Mouse (Mus musculus): ENCODE data around the gene Fnbp1l. TPM values are rescaled to one million over a fixed set of nuclear protein-coding genes. Genes with fewer than 3 reads are reported as not detected.

Fnbp1l gene
- 42.8 and 43.9 TPM in 2 replicates for polyA plus RNA-seq (2015; fragmentation: Nextera tagmentation; extraction: Ambion mirVana)

DNA sequence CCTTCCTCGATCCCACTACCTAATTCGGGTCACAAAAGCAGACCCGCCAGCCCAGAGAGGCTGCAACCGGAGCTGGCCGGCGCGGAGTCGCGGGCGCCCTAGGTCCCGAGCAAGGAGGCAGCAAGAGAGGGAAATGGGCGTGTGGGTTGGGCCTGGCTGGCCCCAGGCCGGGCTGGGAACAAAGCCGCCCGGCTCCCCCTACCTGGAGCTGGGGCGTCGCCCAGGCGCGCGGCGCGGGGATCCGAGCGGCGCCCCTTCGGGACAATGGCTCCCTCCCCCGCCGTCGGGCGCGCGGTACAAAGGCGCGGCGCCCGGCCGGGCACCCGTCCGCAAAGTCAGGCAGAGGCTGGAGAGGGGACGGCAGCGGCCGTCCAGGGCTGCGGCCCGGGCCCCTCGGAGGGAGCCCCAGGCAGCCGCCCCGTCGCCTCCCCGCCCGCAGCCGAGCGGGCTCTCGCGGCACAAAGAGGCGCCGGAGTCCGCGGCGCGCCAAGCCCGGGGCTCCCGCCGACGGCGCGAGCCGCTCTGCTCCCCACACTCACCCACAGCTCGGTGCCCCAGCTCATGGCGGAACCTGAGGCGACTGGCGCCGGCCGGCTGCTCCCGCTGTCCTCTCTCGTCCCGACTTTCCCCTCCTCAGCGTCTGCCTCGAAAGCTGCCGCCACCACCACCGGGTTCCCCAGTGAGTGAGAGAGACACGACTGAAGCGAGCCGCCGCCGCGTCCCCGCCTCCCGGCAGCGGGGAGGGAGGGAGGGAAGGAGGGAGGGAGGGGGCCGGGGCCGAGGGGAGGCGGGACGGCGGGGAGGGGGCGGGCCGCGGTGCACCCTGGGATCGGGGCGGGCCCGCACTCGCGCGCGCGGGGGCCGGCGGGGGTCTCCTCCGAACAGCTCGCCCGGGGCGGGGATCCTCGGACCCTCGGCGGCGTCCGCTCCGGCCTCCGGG is at the start of gene Fnbp1l:
Gene Fnbp1l (minus strand): TSS at position 725 of the 940 bp plus-strand sequence.
- H3K9me3 ChIP-seq (replicated peaks; ENCODE audit: control insufficient read depth, low read length) = no peaks in the 10 kb centered on the region
- peak within 1 kb of the TSS; percentile 90 for H3K4me2 ChIP-seq (ENCODE audit: low read depth, low read length)
- H3K27me3 ChIP-seq (ENCODE audit: control insufficient read depth, insufficient read depth, low read length) = no peaks in the 10 kb centered on the region
- H3K27ac ChIP-seq (ENCODE audit: low read length) = peak within 1 kb of the TSS; percentile 98
- peak within 1 kb of the TSS; percentile 95 for H3K4me3 ChIP-seq (replicated peaks; ENCODE audit: low read length)
- peak within 1 kb of the TSS; percentile 98 for H3K9ac ChIP-seq (ENCODE audit: low read length)
- no peaks in the 10 kb centered on the region for H3K36me3 ChIP-seq (ENCODE audit: control insufficient read depth, insufficient read depth, low read length)
- WGBS = under 1% methylated on average over 93 of the region's 118 CpGs
- ATAC-seq (ENCODE audit: insufficient read depth, low FRiP score) = peak; percentile 88
- H3K4me1 ChIP-seq (ENCODE audit: control insufficient read depth, insufficient read depth, low read length) = peaks cover 29% of the 10 kb centered on the region

DNA sequence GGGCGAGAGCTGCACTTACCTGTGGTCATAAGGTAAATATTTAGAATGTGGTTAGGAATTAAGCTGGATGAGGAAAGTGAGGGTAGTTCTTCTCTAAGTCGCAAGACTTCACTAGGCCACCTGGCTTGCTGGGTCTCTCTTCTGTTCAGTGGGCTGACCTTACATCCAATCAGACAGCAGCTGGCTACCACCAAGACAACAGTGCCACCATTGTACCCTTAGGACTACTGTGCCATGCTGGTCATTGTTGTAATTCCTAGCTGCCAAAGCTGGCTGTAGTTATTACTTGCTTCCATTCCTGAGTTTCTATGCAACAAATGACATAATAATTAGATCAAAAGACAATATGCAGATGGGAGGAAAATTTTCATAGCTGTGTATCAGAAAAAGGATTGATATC is 41.3 kb upstream of the Fnbp1l start:
- peaks cover 3% of the 10 kb centered on the region; the same call in 1 of the 2 replicates for H3K4me1 ChIP-seq (ENCODE audit: control insufficient read depth, insufficient read depth, low read length)
- no peaks in the 10 kb centered on the region for H3K27me3 ChIP-seq (ENCODE audit: control insufficient read depth, insufficient read depth, low read length)
- H3K4me2 ChIP-seq (ENCODE audit: low read depth, low read length) = no peak overlapping the region
- H3K36me3 ChIP-seq (ENCODE audit: control insufficient read depth, insufficient read depth, low read length) = no peaks in the 10 kb centered on the region
- no peak overlapping the region for H3K4me3 ChIP-seq (replicated peaks; ENCODE audit: low read length)
- no peak overlapping the region for H3K9ac ChIP-seq (ENCODE audit: low read length)
- no peak for ATAC-seq (ENCODE audit: insufficient read depth, low FRiP score)
- no peak overlapping the region for H3K27ac ChIP-seq (ENCODE audit: low read length)
- H3K9me3 ChIP-seq (replicated peaks; ENCODE audit: control insufficient read depth, low read length) = no peaks in the 10 kb centered on the region
- 51% methylated on average over 2 of the region's 2 CpGs for WGBS

GRCm38 (mm10) chr3:122659261-122659917 is 39.9 kb upstream of the Fnbp1l start:
- H3K9ac ChIP-seq (ENCODE audit: low read length) = no peak overlapping the region
- no peaks in the 10 kb centered on the region for H3K36me3 ChIP-seq (ENCODE audit: control insufficient read depth, insufficient read depth, low read length)
- H3K4me1 ChIP-seq (ENCODE audit: control insufficient read depth, insufficient read depth, low read length) = peaks cover 3% of the 10 kb centered on the region; the same call in 1 of the 2 replicates
- no peak for ATAC-seq (ENCODE audit: insufficient read depth, low FRiP score)
- no peak overlapping the region for H3K4me3 ChIP-seq (replicated peaks; ENCODE audit: low read length)
- WGBS = 68% methylated on average over 5 of the region's 5 CpGs
- no peaks in the 10 kb centered on the region for H3K9me3 ChIP-seq (replicated peaks; ENCODE audit: control insufficient read depth, low read length)
- H3K4me2 ChIP-seq (ENCODE audit: low read depth, low read length) = no peak overlapping the region
- H3K27ac ChIP-seq (ENCODE audit: low read length) = no peak overlapping the region
- no peaks in the 10 kb centered on the region for H3K27me3 ChIP-seq (ENCODE audit: control insufficient read depth, insufficient read depth, low read length)

GRCm38 (mm10) chr3:122647195-122647837 is 27.8 kb upstream of the Fnbp1l start:
- Histone ChIP-seq H3K9me3 (replicated peaks; ENCODE audit: control insufficient read depth, low read length) (no peaks in the 10 kb centered on the region), H3K36me3 (ENCODE audit: control insufficient read depth, insufficient read depth, low read length) (no peaks in the 10 kb centered on the region), H3K4me1 (ENCODE audit: control insufficient read depth, insufficient read depth, low read length) (no peaks in the 10 kb centered on the region), H3K27ac (ENCODE audit: low read length) (no peak overlapping the region; the same call in 1 of the 2 replicates), H3K27me3 (ENCODE audit: control insufficient read depth, insufficient read depth, low read length) (no peaks in the 10 kb centered on the region), H3K4me3 (replicated peaks; ENCODE audit: low read length) (no peak overlapping the region), H3K9ac (ENCODE audit: low read length) (peak overlapping the region; percentile 54), H3K4me2 (ENCODE audit: low read depth, low read length) (no peak overlapping the region)
- ATAC-seq (ENCODE audit: insufficient read depth, low FRiP score) = no peak
- WGBS = 56% methylated on average over 13 of the region's 13 CpGs

DNA sequence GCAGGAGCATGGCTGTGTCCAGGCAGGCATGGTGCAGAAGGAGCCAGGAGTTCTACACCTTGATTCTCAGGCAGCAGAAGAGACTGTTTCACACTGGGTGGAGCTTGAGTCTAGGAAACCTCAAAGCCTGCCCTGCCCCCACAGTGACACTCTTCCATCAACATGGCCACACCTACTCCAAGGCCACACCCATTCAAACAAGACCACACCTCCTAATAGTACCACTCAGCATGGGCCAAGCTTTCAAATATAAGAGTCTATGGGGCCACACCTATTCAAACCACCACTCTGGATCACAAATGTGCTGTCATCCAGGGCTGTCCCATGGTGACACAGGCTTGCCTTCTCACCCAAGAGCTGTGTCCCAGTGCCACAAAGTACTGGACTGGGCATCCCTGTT is 20.8 kb upstream of the Fnbp1l start:
- no peak for ATAC-seq (ENCODE audit: insufficient read depth, low FRiP score)
- Histone ChIP-seq H3K9ac (ENCODE audit: low read length) (no peak overlapping the region), H3K36me3 (ENCODE audit: control insufficient read depth, insufficient read depth, low read length) (no peaks in the 10 kb centered on the region), H3K4me3 (replicated peaks; ENCODE audit: low read length) (no peak overlapping the region), H3K4me1 (ENCODE audit: control insufficient read depth, insufficient read depth, low read length) (no peaks in the 10 kb centered on the region; the same call in 1 of the 2 replicates), H3K27ac (ENCODE audit: low read length) (no peak overlapping the region), H3K4me2 (ENCODE audit: low read depth, low read length) (no peak overlapping the region), H3K27me3 (ENCODE audit: control insufficient read depth, insufficient read depth, low read length) (no peaks in the 10 kb centered on the region), H3K9me3 (replicated peaks; ENCODE audit: control insufficient read depth, low read length) (no peaks in the 10 kb centered on the region)

- no peak overlapping the region for H3K4me2 ChIP-seq (ENCODE audit: low read depth, low read length)
- H3K4me1 ChIP-seq (ENCODE audit: control insufficient read depth, insufficient read depth, low read length) = no peaks in the 10 kb centered on the region; the same call in 1 of the 2 replicates
- no peaks in the 10 kb centered on the region for H3K9me3 ChIP-seq (replicated peaks; ENCODE audit: control insufficient read depth, low read length)
- no peak overlapping the region for H3K4me3 ChIP-seq (replicated peaks; ENCODE audit: low read length)
- H3K27ac ChIP-seq (ENCODE audit: low read length) = no peak overlapping the region
- no peaks in the 10 kb centered on the region for H3K27me3 ChIP-seq (ENCODE audit: control insufficient read depth, insufficient read depth, low read length)
- no peak overlapping the region for H3K9ac ChIP-seq (ENCODE audit: low read length)
- H3K36me3 ChIP-seq (ENCODE audit: control insufficient read depth, insufficient read depth, low read length) = no peaks in the 10 kb centered on the region
- WGBS = 76% methylated on average over 2 of the region's 2 CpGs
- no peak; the same call in 1 of the 2 replicates for ATAC-seq (ENCODE audit: insufficient read depth, low FRiP score)
Observed at GRCm38 (mm10) chr3:122639197-122639475, 19.6 kb upstream of the Fnbp1l start.

DNA sequence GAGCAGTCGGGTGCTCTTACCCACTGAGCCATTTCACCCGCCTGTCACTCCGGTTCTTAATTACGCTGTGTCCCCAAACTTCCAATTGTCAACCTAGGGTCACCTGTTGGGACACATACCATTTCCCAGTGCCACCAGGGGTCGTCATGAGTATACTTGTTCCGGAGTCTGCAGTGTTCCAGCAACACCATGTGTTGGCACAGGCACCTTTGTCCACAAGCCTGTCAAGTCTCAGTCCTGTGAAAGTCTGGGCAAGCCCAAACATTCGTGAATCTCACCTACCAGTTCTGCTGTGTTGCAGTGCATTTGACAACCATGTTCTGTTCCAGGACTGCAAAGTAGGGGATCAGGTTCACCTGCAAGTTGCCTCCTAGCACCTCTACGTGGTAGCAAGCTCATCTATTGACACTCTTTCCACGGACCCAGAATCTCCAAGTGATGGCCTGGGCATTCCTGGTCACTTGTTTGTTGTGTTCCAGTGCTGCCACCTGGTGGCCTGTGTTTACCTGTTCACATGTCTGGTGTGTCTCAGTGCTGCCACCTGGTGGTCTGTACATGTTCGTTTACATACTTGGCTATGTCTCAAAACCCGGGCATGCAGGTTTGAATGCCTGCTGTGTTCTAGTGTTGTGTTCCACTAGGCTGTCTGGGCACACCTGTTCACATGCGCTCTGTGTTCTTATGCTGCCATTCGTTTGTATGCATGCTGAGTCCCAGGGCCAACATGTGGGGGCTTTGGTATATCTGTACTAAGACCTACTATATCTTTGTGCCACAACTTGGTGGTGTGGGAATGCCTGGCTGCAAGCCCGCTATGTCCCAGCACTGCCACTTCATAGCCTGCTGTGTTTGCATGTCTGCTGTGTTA is 19.0 kb upstream of the Fnbp1l start:
- 36% methylated on average over 14 of the region's 14 CpGs for WGBS
- no peak overlapping the region for H3K4me3 ChIP-seq (replicated peaks; ENCODE audit: low read length)
- H3K9me3 ChIP-seq (replicated peaks; ENCODE audit: control insufficient read depth, low read length) = no peaks in the 10 kb centered on the region
- H3K36me3 ChIP-seq (ENCODE audit: control insufficient read depth, insufficient read depth, low read length) = no peaks in the 10 kb centered on the region
- no peak overlapping the region for H3K9ac ChIP-seq (ENCODE audit: low read length)
- H3K4me2 ChIP-seq (ENCODE audit: low read depth, low read length) = no peak overlapping the region
- H3K27ac ChIP-seq (ENCODE audit: low read length) = no peak overlapping the region
- peak; percentile 75 for ATAC-seq (ENCODE audit: insufficient read depth, low FRiP score)
- no peaks in the 10 kb centered on the region for H3K27me3 ChIP-seq (ENCODE audit: control insufficient read depth, insufficient read depth, low read length)
- H3K4me1 ChIP-seq (ENCODE audit: control insufficient read depth, insufficient read depth, low read length) = no peaks in the 10 kb centered on the region; the same call in 1 of the 2 replicates

DNA sequence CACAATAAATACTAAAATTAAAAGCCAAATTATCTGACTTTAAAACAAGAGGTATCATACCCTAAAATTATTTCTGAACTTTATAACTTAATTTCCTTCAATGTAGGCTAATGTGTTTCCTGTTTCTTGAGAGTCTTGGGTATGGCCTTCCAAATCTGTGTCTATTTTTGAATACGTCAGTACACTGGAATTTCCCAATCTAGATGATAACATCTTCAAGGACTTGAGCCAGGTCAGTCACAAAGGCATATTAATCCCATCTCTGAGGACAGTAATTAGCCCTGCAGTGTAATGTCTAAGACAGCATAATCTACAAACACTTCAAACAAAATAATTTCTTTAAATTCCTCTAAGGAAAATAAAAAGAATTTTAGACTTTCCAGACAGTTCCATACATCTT is 17.8 kb upstream of the Fnbp1l start:
- ATAC-seq (ENCODE audit: insufficient read depth, low FRiP score) = no peak
- 79% methylated on average over 1 of the region's 1 CpGs for WGBS
- Histone ChIP-seq H3K4me1 (ENCODE audit: control insufficient read depth, insufficient read depth, low read length) (no peaks in the 10 kb centered on the region; the same call in 1 of the 2 replicates), H3K36me3 (ENCODE audit: control insufficient read depth, insufficient read depth, low read length) (no peaks in the 10 kb centered on the region), H3K9me3 (replicated peaks; ENCODE audit: control insufficient read depth, low read length) (no peaks in the 10 kb centered on the region), H3K4me2 (ENCODE audit: low read depth, low read length) (no peak overlapping the region), H3K4me3 (replicated peaks; ENCODE audit: low read length) (no peak overlapping the region), H3K9ac (ENCODE audit: low read length) (no peak overlapping the region), H3K27ac (ENCODE audit: low read length) (no peak overlapping the region), H3K27me3 (ENCODE audit: control insufficient read depth, insufficient read depth, low read length) (no peaks in the 10 kb centered on the region)
